Mouse (Mus musculus) erythroblast, embryonic 14.5 days (primary cell): ENCODE measurements around the gene Llgl2.

Experiments used
- GATA1 ChIP-seq: IDR thresholded peaks from 2 replicates; pipeline ENCODE4 v1.6.1; 2012; ENCODE audit warnings: low read length, inconsistent platforms, mixed read lengths
- TAL1 ChIP-seq: IDR thresholded peaks from 3 replicates; pipeline ENCODE4 v1.6.1; 2012; ENCODE audit warnings: low read length, inconsistent platforms, mixed read lengths

DNA sequence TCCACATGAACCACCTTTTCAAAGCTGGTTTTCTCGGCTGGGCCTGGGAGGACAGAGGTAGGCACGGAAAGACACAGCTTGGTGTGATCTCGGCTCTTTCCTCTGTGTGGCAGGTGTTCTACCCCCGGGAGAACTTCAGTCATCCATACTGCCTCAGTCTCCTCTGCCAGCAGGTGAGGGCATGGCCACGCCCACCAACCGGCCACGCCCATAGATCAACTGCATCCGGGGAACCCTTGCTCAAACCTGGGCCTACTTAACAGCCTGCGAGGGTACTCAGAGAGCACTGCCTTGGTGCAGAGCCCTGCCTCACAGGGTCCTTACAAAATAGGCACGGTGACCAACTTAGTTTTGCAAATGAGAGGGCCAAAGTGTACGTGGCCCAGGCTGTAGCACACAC lies 61.4 kb downstream of the Llgl2 start:
- no peak for TF ChIP-seq GATA1
- no peak for TF ChIP-seq TAL1
